Mouse (Mus musculus): ENCODE results near the gene Cep95. TPM values are rescaled to one million over a fixed set of nuclear protein-coding genes. Genes with fewer than 3 reads are reported as not detected.
A peak's percentile ranks its signal among the peaks of the same experiment; 100 is the strongest.

The Cep95 gene
- polyA plus RNA-seq, 1 experiment from 2014 or later = 17.6 TPM

- Histone ChIP-seq H3K36me3 (replicated peaks) (peaks cover 98% of the 10 kb centered on the region), H3K27ac (replicated peaks) (no peak overlapping the region), H3K4me3 (no peak overlapping the region), H3K27me3 (replicated peaks; ENCODE audit: low read depth, poor library complexity, severe bottlenecking) (no peaks in the 10 kb centered on the region), H3K4me1 (no peaks in the 10 kb centered on the region), H3K9me3 (no peaks in the 10 kb centered on the region)
- WGBS = 84% methylated on average over 4 of the region's 4 CpGs
- DNase-seq (ENCODE audit: low spot score) = no peak
These were observed 31.9 kb downstream of the Cep95 start for GRCm38 (mm10) chr11:106820972-106821371.

- Histone ChIP-seq H3K4me1 (no peaks in the 10 kb centered on the region), H3K27ac (replicated peaks) (no peak overlapping the region), H3K27me3 (replicated peaks; ENCODE audit: low read depth, poor library complexity, severe bottlenecking) (no peaks in the 10 kb centered on the region), H3K4me3 (no peak overlapping the region), H3K36me3 (replicated peaks) (peaks cover 98% of the 10 kb centered on the region), H3K9me3 (no peaks in the 10 kb centered on the region)
- 85% methylated on average over 6 of the region's 6 CpGs for WGBS
- no peak for DNase-seq (ENCODE audit: low spot score)
These were observed 32.3 kb downstream of the Cep95 start for GRCm38 (mm10) chr11:106821397-106821796.

- H3K27me3 ChIP-seq (replicated peaks; ENCODE audit: low read depth, poor library complexity, severe bottlenecking) = no peaks in the 10 kb centered on the region
- H3K36me3 ChIP-seq (replicated peaks) = peaks cover 98% of the 10 kb centered on the region
- no peak overlapping the region for H3K27ac ChIP-seq (replicated peaks)
- no peak for DNase-seq (ENCODE audit: low spot score)
- 92% methylated on average over 8 of the region's 8 CpGs for whole genome bisulfite sequencing
- H3K4me3 ChIP-seq = no peak overlapping the region
- H3K9me3 ChIP-seq = no peaks in the 10 kb centered on the region
- no peaks in the 10 kb centered on the region for H3K4me1 ChIP-seq
These were observed 33.4 kb downstream of the Cep95 start for GRCm38 (mm10) chr11:106822491-106822890.

GRCm38 (mm10) chr11:106822911-106823310 lies 33.9 kb downstream of the Cep95 start:
- H3K4me3 ChIP-seq = no peak overlapping the region
- H3K36me3 ChIP-seq (replicated peaks) = peaks cover 98% of the 10 kb centered on the region
- H3K9me3 ChIP-seq = no peaks in the 10 kb centered on the region
- no peak overlapping the region for H3K27ac ChIP-seq (replicated peaks)
- H3K27me3 ChIP-seq (replicated peaks; ENCODE audit: low read depth, poor library complexity, severe bottlenecking) = no peaks in the 10 kb centered on the region
- WGBS = 86% methylated on average over 5 of the region's 5 CpGs
- no peak for DNase-seq (ENCODE audit: low spot score)
- no peaks in the 10 kb centered on the region for H3K4me1 ChIP-seq

GRCm38 (mm10) chr11:106823741-106824140 lies 34.7 kb downstream of the Cep95 start:
- peaks cover 98% of the 10 kb centered on the region for H3K36me3 ChIP-seq (replicated peaks)
- H3K27ac ChIP-seq (replicated peaks) = no peak overlapping the region
- H3K4me3 ChIP-seq = no peak overlapping the region
- H3K4me1 ChIP-seq = no peaks in the 10 kb centered on the region
- no peaks in the 10 kb centered on the region for H3K9me3 ChIP-seq
- DNase-seq (ENCODE audit: low spot score) = no peak
- 93% methylated on average over 8 of the region's 8 CpGs for WGBS
- H3K27me3 ChIP-seq (replicated peaks; ENCODE audit: low read depth, poor library complexity, severe bottlenecking) = no peaks in the 10 kb centered on the region

GRCm38 (mm10) chr11:106824403-106824802 lies 35.4 kb downstream of the Cep95 start:
- Histone ChIP-seq H3K4me1 (no peaks in the 10 kb centered on the region), H3K27me3 (replicated peaks; ENCODE audit: low read depth, poor library complexity, severe bottlenecking) (no peaks in the 10 kb centered on the region), H3K27ac (replicated peaks) (no peak overlapping the region), H3K4me3 (no peak overlapping the region), H3K9me3 (no peaks in the 10 kb centered on the region), H3K36me3 (replicated peaks) (peaks cover 97% of the 10 kb centered on the region)
- no peak for DNase-seq (ENCODE audit: low spot score)
- 93% methylated on average over 10 of the region's 10 CpGs for WGBS

- no peak overlapping the region for H3K27ac ChIP-seq (replicated peaks)
- no peaks in the 10 kb centered on the region for H3K9me3 ChIP-seq
- no peak overlapping the region for H3K4me3 ChIP-seq
- WGBS = 96% methylated on average over 7 of the region's 7 CpGs
- H3K27me3 ChIP-seq (replicated peaks; ENCODE audit: low read depth, poor library complexity, severe bottlenecking) = no peaks in the 10 kb centered on the region
- peaks cover 95% of the 10 kb centered on the region for H3K36me3 ChIP-seq (replicated peaks)
- DNase-seq (ENCODE audit: low spot score) = no peak
- H3K4me1 ChIP-seq = no peaks in the 10 kb centered on the region
These were observed 39.0 kb downstream of the Cep95 start for GRCm38 (mm10) chr11:106828079-106828478.

GRCm38 (mm10) chr11:106842002-106842401 lies 53.0 kb downstream of the Cep95 start:
- no peaks in the 10 kb centered on the region for H3K4me1 ChIP-seq
- no peak for DNase-seq (ENCODE audit: low spot score)
- peaks cover 81% of the 10 kb centered on the region for H3K36me3 ChIP-seq (replicated peaks)
- no peak overlapping the region for H3K27ac ChIP-seq (replicated peaks)
- H3K27me3 ChIP-seq (replicated peaks; ENCODE audit: low read depth, poor library complexity, severe bottlenecking) = no peaks in the 10 kb centered on the region
- 94% methylated on average over 3 of the region's 3 CpGs for WGBS
- no peak overlapping the region for H3K4me3 ChIP-seq
- no peaks in the 10 kb centered on the region for H3K9me3 ChIP-seq

- no peaks in the 10 kb centered on the region for H3K9me3 ChIP-seq
- no peak overlapping the region for H3K27ac ChIP-seq (replicated peaks)
- peaks cover 87% of the 10 kb centered on the region for H3K36me3 ChIP-seq (replicated peaks)
- DNase-seq (ENCODE audit: low spot score) = no peak
- H3K4me1 ChIP-seq = no peaks in the 10 kb centered on the region
- 56% methylated on average over 2 of the region's 2 CpGs for WGBS
- no peak overlapping the region for H3K4me3 ChIP-seq
- no peaks in the 10 kb centered on the region for H3K27me3 ChIP-seq (replicated peaks; ENCODE audit: low read depth, poor library complexity, severe bottlenecking)
These were observed 62.4 kb downstream of the Cep95 start for GRCm38 (mm10) chr11:106851438-106851837.

Small RNA genes within 50 kb of the gene (microRNA-seq; reads per million reads assigned to microRNA genes)
- gene Gm25994 (not detected), gene Mir3064 (8.5 reads per million, percentile 20 among the genes with 10 or more reads in this experiment)

Other genes starting within 250 kb of the Cep95 start
- gene Tex2, start 175.8 kb upstream of the Cep95 start, polyA plus RNA-seq (2016; fragmentation: Nextera tagmentation; extraction: Ambion mirVana) = 6.8 and 7.5 TPM in 2 replicates
- 17.3 and 20.8 TPM in 2 replicates for gene Pecam1, start 38.6 kb upstream of the Cep95 start, polyA plus RNA-seq (2016; fragmentation: Nextera tagmentation; extraction: Ambion mirVana)
- gene Milr1, start 38.0 kb upstream of the Cep95 start, polyA plus RNA-seq (2016; fragmentation: Nextera tagmentation; extraction: Ambion mirVana) = 0.59 and 1.1 TPM in 2 replicates
- gene Polg2, start 9.7 kb upstream of the Cep95 start, polyA plus RNA-seq (2016; fragmentation: Nextera tagmentation; extraction: Ambion mirVana) = 9.9 and 11.2 TPM in 2 replicates
- 312 and 326 TPM in 2 replicates for gene Ddx5, start 67 bp upstream of the Cep95 start, polyA plus RNA-seq (2016; fragmentation: Nextera tagmentation; extraction: Ambion mirVana)
- gene Smurf2, start 131.5 kb downstream of the Cep95 start, polyA plus RNA-seq (2016; fragmentation: Nextera tagmentation; extraction: Ambion mirVana) = 12.4 and 13.5 TPM in 2 replicates
- gene Kpna2, start 210.3 kb downstream of the Cep95 start, polyA plus RNA-seq (2016; fragmentation: Nextera tagmentation; extraction: Ambion mirVana) = 631 and 685 TPM in 2 replicates
- gene 1810010H24Rik, start 236.4 kb downstream of the Cep95 start, polyA plus RNA-seq (2016; fragmentation: Nextera tagmentation; extraction: Ambion mirVana) = 0.98 and 2.1 TPM in 2 replicates